Mouse (Mus musculus) gastrocnemius, postnatal 14 days (tissue): ENCODE data around the gene Sash1. TPM values are rescaled to one million over a fixed set of nuclear protein-coding genes. Genes with fewer than 3 reads are reported as not detected.

Source experiments
- DNase-seq: peaks from one replicate; pipeline ENCODE4 v3.0.0; 2021; ENCODE audit warnings: mixed read lengths
- intact Hi-C: fragments of 180-260 bp; cut with DNase I; formaldehyde crosslinking; loops from one replicate; pipeline ENCODE4 v1.15.1; 2025; ENCODE audit warnings: low total_unique reads
- total RNA-seq, 2 experiments: library from RNA; stranded (reverse); gene quantifications; 2 replicates each; pipeline ENCODE4 v1.2.3; 2021

Sash1 gene
- total RNA-seq, 2 experiments from 2014 or later = 28.0 to 32.1 TPM

GRCm38 (mm10) chr10:8808383-8808782, 77.5 kb downstream of the Sash1 start:
- intact Hi-C loops = no loop called here
- DNase-seq = no peak

GRCm38 (mm10) chr10:8807581-8807980, 78.3 kb downstream of the Sash1 start:
- DNase-seq = no peak
- intact Hi-C loops = no loop called here

- intact Hi-C loops = no loop called here
- no peak for DNase-seq
These were observed 80.5 kb downstream of the Sash1 start for GRCm38 (mm10) chr10:8805402-8805801.

- intact Hi-C loops = no loop called here
- peak; percentile 58 for DNase-seq
These were observed 81.6 kb downstream of the Sash1 start for GRCm38 (mm10) chr10:8804292-8804691.

- no peak for DNase-seq
These were observed 84.0 kb downstream of the Sash1 start for GRCm38 (mm10) chr10:8801719-8802347.

GRCm38 (mm10) chr10:8801139-8801613, 84.7 kb downstream of the Sash1 start:
- DNase-seq = no peak

More at GRCm38 (mm10) chr10:8801719-8802347, 84.0 kb downstream of the Sash1 start:
- intact Hi-C loops = no loop called here

GRCm38 (mm10) chr10:8797826-8798225, 88.0 kb downstream of the Sash1 start:
- no peak for DNase-seq
- intact Hi-C loops = loop anchor here (5.0 kb wide), 1 partner anchor 56 kb away; no protein-coding TSS in a partner anchor

More at GRCm38 (mm10) chr10:8801139-8801613, 84.7 kb downstream of the Sash1 start:
- intact Hi-C loops = no loop called here

- peak; percentile 81 for DNase-seq
- intact Hi-C loops = loop anchor here (5.0 kb wide), 1 partner anchor 53 kb away; no protein-coding TSS in a partner anchor
These were observed 90.5 kb downstream of the Sash1 start for GRCm38 (mm10) chr10:8795336-8795735.

GRCm38 (mm10) chr10:8792412-8792811, 93.5 kb downstream of the Sash1 start:
- intact Hi-C loops = loop anchor here (5.0 kb wide), 2 partner anchors 180 to 280 kb away; no protein-coding TSS in a partner anchor
- DNase-seq = peak; percentile 66

- intact Hi-C loops = no loop called here
- no peak for DNase-seq
These were observed 96.8 kb downstream of the Sash1 start for GRCm38 (mm10) chr10:8789096-8789495.

GRCm38 (mm10) chr10:8787221-8787620, 98.6 kb downstream of the Sash1 start:
- DNase-seq = no peak
- intact Hi-C loops = no loop called here

- no peak for DNase-seq
- intact Hi-C loops = no loop called here
These were observed 100.3 kb downstream of the Sash1 start for GRCm38 (mm10) chr10:8785451-8786145.

- DNase-seq = no peak
- intact Hi-C loops = no loop called here
These were observed 103.9 kb downstream of the Sash1 start for GRCm38 (mm10) chr10:8781876-8782372.

GRCm38 (mm10) chr10:8779842-8780241, 106.0 kb downstream of the Sash1 start:
- intact Hi-C loops = no loop called here
- no peak for DNase-seq

- DNase-seq = no peak
- intact Hi-C loops = no loop called here
These were observed 107.0 kb downstream of the Sash1 start for GRCm38 (mm10) chr10:8778845-8779244.

- DNase-seq = no peak
- intact Hi-C loops = no loop called here
These were observed 108.2 kb downstream of the Sash1 start for GRCm38 (mm10) chr10:8777552-8778253.

GRCm38 (mm10) chr10:8776791-8777190, 109.1 kb downstream of the Sash1 start:
- intact Hi-C loops = no loop called here
- DNase-seq = no peak

- DNase-seq = no peak
- intact Hi-C loops = no loop called here
These were observed 110.1 kb downstream of the Sash1 start for GRCm38 (mm10) chr10:8775794-8776193.

GRCm38 (mm10) chr10:8772464-8773209, 113.2 kb downstream of the Sash1 start:
- peak; percentile 82 for DNase-seq
- intact Hi-C loops = no loop called here
